Mouse (Mus musculus): Measurements from ENCODE around the gene Smpdl3b.
"Not testable (repeated sequence)": the region's sequence is repeated elsewhere in the genome, so short reads cannot be mapped to it uniquely, and the experiment has no call there.

The Smpdl3b gene

DNA sequence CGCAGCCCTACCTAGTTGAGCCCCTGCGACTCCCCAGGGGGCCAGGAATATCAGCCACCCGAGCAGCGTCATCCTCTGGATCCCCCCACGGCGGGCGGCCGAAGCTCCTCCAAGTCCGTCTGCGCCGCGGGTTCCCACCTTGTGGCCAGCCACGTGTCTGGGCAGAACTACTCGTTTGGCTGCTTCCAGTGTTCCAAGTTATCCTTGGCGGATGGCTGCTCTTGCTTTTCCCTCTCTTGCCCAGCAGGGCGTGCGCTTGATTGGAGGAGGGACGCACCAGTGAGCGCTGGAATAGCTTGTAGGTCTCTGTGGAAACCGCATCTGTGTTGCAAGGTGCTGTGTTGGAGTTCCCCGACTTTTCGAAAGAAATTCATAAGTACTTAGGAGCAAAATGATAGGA lies at the start of gene Smpdl3b:
Gene Smpdl3b, minus strand, starts transcription at position 279 of the 400 bp plus-strand sequence.
- no peak for DNase-seq (ENCODE audit: low read depth)

DNA sequence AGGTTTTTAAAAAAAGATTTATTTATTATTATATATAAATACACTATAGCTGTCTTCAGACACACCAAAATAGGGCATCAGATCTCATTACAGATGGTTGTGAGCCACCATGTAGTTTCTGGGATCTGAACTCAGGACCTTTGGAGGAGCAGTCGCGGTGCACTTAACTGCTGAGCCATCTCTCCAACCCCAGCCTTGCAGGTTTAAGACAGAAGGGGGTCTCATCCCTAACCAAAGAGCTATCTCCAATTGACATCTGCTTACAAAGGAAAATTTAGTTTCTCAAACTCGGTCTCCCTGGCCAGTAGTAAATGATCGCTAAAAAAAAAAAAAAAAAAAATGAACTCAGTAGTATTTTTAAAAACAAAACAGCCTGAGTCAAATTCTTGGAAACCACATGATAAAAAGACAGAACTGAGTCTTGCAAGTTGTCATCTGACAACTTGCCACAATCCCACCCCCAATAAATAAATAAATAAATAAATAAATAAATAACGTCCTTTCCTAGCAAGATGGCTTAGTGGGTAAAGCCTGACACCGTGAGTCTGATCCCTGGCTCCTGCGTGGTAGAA lies 49.7 kb upstream of the Smpdl3b start:
- DNase-seq (ENCODE audit: low read depth), result no peak

DNA sequence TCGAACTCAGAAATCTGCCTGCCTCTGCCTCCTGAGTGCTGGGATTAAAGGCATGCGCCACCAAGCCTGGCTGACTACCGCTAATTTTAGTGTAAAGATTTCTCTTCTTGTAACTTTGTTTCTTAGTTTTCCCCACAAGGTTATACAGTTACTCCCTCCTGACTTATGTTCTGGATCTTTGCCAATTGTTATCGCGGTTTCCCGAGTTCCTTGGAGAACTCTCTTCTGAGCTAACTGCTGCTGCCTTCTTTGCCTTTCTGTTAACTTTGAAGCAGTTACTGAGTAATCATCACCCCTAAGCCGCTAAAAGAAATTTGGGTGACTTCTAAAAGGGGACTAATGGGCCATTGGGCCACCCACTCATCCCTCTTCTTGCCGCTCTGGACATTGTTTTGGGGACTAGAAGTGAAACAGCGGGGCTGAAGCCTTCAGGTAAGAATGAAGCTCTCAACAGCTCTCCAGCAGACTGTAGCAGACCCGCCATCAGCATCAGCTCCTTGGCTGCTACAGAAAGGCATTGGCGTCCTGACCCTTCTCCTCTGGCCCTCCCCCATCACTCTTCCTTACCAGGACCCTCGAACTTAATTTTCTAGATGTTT lies 48.6 kb upstream of the Smpdl3b start:
- DNase-seq (ENCODE audit: low read depth), result no peak

DNA sequence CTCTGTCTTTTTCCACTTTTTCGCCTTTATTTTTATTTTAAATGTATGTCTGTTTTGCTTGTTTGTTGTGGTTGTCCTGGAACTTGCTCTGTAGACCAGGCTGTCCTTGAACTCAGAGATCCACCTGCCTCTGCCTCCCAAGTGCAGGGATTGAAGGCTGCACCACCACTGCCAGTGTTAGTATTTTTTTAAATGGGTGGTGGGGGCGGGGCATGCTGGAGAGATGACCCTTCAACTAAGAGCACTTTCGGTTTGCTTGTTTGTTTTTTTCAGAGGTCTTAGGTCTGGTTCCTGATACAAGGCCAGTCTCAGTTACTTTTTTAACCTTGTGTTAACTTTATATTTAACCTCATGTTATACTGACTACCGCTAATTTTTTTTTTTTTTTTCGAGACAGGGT lies 48.1 kb upstream of the Smpdl3b start:
- DNase-seq (ENCODE audit: low read depth), result no peak

DNA sequence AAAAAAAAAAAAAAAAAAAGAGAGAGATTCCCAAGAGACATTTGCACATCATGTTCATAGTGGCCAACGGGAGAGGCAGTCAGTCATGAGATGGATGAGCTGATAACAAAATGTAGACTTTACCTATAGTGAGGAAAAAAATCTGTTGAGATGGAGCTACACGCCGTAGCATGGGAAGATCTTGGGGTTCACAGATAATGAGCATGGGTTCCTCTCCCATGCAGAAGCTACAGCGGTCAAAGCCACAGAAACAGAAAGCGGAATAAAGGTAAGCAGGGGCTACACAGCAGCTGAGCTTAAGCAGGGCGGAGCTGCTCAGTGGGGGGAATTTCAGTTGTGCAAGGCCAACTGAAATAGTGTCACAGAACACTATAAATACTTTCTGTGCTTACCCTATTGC lies 47.3 kb upstream of the Smpdl3b start:
- DNase-seq (ENCODE audit: low read depth), result no peak

DNA sequence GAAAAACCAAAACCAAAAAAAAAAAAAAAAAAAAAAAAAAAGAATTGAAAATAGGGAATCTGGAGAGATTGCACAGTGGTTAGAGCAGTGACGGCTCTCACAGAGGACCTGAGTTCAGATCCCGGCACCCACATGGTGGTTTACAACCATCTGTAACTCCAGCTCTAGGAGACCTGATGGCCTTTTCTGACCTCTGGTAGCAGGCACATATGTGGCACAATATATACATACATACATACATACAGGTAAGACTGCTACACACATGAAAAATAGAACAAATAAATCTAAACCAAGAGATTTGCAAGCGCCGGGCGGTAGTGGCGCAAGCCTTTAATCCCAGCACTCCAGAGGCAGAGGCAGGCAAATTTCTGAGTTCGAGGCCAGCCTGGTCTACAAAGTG lies 46.8 kb upstream of the Smpdl3b start:
- DNase-seq (ENCODE audit: low read depth), result no peak

DNA sequence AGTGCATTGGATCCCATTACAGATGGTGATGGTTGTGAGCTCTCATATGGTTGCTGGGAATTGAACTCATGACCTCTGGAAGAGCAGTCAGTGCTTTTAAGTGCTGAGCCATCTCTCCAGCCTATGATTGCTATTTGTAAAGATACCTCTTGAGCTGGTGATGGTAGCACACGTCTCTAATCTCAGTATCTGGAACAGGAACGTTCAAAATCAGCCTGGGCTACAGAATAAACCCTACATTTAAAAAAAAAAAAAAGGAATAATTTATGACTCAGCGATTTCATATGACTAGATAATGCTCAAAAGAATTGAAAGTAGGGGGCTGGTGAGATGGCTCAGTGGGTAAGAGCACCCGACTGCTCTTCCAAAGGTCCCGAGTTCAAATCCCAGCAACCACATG lies 46.2 kb upstream of the Smpdl3b start:
- no peak for DNase-seq (ENCODE audit: low read depth)

DNA sequence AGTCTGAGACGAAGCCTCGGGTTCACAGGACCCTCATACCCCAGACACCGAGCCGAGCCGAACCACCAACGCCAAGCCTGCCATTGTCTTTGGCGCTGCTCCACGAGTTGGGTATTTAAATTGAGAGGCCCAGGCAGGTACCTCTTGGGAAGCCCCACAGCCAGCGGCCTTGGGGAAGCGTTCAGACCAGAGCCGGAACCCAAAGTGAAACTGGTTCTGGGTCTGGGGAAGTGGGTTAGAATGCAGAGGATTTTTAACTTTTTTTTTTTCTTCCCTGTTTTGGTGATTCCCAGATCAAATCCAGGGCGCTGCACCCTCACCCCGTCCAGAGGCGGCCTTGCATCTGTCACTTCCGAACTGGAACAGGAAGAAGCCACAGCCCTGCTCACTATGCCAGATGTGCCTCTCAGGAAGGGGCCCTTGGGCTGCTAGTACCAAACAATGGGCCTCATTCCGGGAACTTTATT lies 45.2 kb upstream of the Smpdl3b start:
- no peak for DNase-seq (ENCODE audit: low read depth)

DNA sequence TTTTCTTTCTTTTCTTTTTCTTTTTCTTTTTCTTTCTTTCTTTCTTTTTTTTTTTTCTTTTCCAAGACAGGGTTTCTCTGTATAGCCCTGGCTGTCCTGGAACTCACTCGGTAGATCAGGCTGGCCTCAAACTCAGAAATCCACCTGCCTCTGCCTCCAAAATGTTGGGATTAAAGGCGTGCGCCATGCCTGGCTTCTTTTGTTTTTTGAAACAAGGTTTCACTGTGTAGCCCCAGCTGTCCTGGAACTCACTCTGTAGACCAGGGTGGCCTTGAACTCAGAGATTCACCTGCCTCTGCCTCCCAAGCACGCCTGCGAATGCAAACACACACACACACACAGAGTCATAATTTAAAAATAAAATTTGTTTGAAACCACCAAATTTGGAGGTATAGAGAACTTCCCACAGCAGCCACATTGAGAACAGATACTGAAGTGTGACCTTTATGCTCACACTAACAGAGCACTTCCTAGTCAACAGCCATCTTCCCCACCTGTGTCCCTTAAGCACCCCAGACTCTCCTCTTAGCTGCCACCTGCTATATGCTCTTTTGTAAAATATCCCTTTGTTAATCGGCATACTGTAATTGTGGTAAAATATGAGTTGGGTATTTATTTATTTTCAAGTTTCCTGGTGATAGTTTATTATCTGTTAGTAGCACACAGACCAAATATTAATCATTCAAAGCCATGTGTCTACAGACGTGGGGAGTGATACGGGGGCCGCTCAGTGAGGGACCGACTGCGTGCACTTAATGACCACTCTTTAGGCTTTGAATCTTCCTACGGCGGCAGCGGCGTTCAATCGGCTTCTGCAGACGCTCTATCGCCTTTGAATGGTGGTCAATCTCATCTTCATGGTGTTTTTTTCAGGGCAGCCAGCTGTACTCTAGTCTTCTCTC lies 44.4 kb upstream of the Smpdl3b start:
- no peak for DNase-seq (ENCODE audit: low read depth)

DNA sequence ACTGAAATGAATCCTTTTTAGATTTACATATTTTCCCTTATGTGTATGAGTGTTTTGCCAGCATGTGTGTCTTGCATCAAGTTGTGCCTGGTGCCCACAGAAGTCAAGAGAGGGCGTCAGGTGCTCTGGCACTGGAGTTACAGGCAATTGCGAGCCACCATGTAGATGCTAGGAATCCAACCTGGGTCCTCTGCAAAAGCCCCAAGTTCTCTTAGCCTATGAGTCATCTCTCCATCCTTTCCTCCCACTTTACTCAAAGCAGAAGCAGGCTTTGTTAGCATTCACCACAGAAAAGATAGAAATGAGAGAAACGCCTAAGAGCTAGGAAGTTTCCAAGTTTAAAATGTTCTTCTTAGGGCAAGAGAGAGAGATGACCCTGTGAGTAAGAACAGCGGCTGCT lies 42.8 kb upstream of the Smpdl3b start:
- no peak for DNase-seq (ENCODE audit: low read depth)

DNA sequence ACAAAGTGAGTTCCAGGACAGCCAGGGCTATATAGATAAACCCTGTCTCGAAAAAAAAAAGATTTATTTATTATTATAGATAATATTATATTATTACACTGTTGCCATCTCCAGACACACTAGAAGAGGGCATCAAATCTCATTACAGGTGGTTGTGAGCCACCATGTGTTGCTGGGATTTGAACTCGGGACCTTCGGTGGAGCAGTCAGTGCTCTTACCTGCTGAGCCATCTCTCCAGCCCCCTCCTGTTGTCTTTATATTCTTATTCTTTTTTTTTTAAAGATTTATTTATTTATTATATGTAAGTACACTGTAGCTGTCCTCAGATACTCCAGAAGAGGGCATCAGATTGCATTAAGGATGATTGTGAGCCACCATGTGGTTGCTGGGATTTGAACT lies 41.6 kb upstream of the Smpdl3b start:
- not testable (repeated sequence) for DNase-seq (ENCODE audit: low read depth)

DNA sequence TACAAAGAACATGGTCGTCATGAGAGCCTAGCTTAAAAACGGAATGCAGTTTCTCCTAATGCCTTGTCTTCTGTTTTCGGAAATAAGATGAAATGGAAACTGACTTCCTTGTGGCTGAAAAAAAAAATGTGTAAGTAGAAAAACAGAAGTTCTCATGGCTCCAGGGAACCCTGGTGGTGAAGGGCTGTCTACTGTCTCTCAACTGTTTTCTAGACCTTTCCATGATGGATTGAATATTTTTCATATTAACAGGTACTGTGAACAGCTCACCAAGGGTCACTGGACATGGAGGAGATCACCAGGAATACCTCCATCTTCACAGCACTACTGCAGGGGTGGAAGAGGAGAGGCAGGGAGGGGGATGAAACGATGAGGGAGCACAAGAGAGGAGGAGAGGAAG lies 41.0 kb upstream of the Smpdl3b start:
- DNase-seq (ENCODE audit: low read depth), result no peak

DNA sequence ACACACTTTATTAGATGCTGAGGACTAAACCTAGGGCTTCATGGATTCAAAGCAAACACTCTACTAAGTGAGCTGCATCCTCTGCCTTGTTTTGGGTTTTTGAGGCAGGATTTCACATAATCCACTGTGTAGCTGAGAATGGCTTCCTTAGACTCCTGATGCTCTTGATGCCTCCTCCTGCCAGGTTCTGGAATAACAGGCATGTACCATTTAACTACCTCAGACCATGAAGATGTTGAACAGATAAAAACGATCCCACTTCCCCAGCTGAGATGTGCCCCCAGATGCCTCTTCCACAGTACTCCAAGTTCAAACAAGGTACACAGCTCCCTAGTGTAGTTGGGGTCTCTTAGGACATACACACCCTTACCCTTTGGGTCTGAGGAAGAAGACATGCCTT lies 40.4 kb upstream of the Smpdl3b start:
- DNase-seq (ENCODE audit: low read depth), result no peak

DNA sequence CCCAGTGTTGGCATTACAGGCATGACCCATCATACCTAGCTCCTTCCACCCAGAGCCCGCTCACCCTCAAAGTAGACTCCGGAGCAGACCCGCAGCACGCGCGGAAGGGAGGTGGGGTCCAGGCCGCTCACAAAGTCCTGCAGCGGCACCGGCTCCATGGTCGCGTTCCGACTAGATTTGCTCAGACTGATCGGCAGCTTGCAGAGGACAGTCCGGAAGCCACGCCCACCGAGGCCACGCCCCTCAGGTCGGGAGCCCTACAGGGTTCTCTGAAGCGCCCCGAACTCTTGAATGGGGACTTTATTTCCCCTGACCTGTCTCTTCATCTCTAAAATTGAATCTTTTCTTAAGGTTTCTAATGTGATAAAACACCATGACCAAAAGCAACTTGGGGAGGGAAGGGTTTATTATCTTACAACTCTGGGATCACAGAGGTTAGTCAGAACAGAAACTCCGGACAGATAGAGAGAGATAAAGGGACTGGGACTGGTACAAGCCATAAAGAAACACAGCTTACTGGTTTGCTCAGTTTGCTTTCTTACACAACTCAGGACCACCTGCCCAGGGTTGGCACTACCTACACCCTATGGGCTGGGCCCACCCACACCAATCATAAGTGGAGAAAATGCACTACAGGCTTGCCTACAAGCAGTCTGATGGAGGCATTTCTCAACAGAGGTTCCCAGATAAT lies 39.3 kb upstream of the Smpdl3b start, which contains the start of gene Themis2:
Gene Themis2, minus strand, starts transcription at position 192 of the 691 bp plus-strand sequence.
- peak; percentile 75 for DNase-seq (ENCODE audit: low read depth)

DNA sequence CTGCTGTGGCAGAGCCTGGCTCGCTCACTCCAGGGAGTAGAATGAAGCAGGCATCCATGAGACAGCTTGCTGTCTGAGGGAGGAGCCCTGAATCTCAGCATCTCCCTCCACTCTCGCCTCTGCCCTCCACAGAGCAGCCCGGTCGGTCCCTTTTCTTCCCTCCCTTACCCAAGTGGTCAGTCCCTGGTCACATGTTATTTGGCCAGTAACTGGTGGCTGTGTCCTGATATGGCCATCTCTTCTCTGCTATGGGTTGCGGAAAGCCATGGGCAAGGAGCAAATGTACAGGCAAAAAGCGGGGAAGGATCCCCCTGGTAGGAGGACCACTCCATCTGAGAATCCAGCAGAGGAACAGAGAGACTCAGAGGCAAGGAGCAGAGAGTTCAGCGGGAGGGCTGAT lies 38.1 kb upstream of the Smpdl3b start:
- DNase-seq (ENCODE audit: low read depth), result no peak

DNA sequence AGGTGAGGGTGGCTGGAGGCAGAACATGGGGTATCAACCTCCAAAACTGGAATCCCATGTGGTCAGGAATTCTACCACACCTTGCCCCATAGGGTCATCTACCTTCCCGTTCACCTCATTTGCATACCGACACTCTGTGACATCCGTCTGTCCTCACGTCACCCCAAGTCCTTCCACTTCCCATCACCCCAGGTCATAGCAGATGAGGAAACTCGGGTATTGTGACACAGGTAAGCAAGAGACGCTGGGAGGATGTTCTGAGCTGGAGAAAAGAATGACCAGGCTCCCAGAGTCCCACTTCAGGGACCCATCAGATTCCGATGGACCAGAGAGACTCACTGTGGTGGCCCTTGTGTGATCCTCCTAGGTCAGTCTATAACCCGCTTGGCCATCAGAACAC lies 37.7 kb upstream of the Smpdl3b start:
- no peak for DNase-seq (ENCODE audit: low read depth)

DNA sequence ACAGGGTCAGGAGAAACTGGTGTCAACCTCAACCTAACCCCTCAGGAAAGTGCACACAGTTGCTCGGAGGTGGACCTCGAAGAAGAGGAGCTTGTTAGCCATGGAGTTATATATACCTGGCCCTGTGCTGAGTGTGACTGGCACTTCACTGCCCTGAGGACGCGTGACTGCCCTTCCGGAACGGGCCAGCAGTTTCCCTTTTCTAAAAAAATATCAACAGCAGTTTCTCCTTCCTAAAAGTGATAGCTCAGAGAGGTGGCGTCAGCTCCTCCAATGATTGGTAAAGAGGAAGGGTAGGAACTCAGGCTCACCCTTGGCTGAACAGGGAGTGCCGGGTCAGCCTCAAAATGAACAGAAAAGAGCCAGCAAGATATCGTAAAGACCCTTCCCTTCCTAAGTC lies 37.0 kb upstream of the Smpdl3b start:
- DNase-seq (ENCODE audit: low read depth), result no peak

DNA sequence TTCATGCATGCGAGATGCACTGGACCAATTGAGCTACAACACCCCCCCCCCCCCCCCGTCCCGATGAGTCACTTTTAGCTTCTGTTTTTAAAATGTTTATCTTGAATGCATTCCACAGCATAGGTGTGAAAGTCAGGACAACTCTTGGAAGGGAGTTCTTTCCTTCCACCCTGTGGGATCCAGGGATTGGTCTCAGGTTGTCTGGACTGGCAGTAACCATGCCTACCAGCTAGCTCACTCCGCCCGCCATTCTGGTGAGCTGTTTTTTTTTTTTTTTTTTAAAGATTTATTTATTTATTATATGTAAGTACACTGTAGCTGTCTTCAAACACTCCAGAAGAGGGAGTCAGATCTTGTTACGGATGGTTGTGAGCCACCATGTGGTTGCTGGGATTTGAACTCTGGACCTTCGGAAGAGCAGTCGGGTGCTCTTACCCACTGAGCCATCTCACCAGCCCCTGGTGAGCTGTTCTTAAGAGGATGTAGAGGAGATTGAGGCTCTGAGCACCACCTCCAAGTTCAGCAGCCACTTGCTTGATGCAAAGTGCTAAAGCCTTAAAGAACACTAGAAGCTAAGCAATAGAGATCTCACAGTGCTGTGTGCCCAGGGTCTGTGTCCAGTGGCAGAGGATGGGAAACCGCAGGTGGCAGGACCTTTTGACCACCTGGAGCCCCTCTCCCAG lies 36.4 kb upstream of the Smpdl3b start:
- not testable (repeated sequence) for DNase-seq (ENCODE audit: low read depth)

DNA sequence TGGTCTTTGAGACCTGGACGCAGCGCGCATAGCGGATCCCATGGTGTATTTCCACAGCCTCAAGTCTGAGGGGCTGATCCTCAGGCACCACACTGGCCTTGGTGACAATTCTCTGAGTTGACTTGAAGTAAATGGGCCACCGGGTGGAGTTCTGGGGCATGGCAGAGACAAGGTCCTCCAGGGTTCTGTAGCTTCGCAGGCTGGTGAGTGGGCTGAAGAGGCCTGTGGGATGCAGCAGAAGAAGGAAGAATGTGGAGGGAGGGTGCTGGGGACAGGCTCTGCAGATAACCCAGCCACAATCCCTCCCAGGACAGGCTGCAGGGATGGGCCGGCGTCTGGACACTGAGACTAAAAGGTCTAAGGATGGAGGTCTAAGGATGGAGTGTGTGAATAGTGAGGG lies 32.7 kb upstream of the Smpdl3b start:
- no peak for DNase-seq (ENCODE audit: low read depth)

DNA sequence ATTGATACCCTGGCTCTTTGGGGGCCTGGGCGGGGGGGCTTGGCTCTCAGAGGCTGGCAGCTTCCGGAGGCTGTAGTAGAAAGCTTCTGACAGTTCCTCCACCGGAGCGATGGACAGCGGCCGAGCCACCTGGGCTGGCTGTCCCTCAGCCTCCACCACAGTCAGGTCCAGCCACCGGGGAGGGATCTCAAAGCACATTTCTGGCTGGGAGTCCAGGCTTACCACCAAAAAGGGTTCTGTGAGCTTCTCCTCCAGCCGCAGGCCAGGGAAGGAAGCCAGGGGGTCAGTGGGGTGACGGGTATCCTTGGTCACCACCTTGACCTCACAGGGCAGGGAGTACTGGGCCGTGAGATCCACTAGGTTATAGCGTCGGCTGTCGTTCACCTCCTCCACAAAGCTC lies 28.2 kb upstream of the Smpdl3b start:
- DNase-seq (ENCODE audit: low read depth), result no peak

DNA sequence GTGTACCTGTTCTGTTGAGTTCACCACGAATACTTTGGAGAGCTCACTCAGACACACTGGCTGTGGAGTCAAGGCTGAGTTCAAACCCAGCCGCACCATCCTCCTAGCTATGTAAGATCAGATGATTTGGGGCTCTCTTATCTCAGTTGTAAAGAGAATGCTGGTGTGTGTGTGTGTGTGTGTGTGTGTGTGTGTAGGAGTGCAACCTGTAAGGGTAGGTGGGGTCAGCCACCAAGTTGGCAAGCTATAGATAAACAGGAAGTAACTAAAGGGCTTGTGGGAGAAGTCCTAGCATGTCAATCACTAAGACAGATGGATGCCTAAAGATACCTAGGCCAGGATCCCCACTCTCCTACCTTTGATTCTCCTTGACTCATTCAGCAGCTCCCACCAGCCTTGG lies 26.7 kb upstream of the Smpdl3b start:
- DNase-seq (ENCODE audit: low read depth), result no peak

DNA sequence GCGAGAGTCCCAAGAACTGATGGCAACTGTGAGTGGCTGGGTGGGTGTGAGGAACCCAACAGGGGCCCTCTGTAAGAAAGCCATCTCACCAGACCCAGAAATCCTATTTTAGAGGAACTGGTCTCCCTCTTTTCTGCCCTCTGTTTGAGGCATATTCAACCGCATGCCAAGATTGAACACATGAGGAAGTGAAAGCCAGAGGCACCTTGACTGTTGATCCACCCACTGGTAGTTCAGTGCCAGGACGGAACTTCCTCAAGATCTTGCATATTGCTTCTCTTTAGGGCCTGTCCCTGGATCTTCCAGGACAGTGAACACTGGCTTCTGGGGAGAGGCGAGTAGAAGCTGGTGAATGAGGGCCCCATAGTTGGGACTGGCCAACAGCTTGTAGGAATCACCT lies 23.2 kb upstream of the Smpdl3b start:
- no peak for DNase-seq (ENCODE audit: low read depth)

Data from c-Kit-positive CD71-negative TER-119-negative erythroid progenitor cells, embryonic 14.5 days (primary cell).